Mouse (Mus musculus): ENCODE data around the gene Srsf6.

DNA sequence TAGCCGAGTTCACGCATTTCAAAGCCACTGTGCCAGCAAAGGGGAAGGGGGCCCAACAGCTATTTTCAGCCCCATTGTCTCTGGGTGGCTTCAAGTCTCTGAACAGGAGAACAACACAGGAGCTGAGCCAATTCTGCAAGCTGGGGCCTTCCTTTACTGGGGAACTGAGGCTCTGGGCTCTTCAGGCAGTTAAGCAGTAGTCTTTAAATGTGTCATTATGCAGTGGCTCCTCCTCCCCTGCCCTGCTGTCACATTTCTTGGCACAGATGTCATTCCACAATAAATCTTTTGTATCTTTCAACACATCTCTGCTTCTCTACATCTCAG is 30.8 kb upstream of the Srsf6 start:
- TF ChIP-seq CHD2 (IDR thresholded peaks at IDR 0.05; ENCODE audit: low read depth, low read length) (no peak), MAFK (IDR thresholded peaks at IDR 0.05; ENCODE audit: insufficient read depth, low read depth, low read length) (no peak), HCFC1 (IDR thresholded peaks at IDR 0.05; ENCODE audit: borderline replicate concordance, insufficient read depth, low read length) (no peak), ZC3H11A (IDR thresholded peaks at IDR 0.05; ENCODE audit: borderline replicate concordance, low read depth, low read length) (no peak), ZNF384 (IDR thresholded peaks at IDR 0.05; ENCODE audit: low read depth, low read length) (no peak)

Measured in ES-E14 (cell line).